ENCODE assay signal across 16 mouse cellular contexts in the genomic region with DNA sequence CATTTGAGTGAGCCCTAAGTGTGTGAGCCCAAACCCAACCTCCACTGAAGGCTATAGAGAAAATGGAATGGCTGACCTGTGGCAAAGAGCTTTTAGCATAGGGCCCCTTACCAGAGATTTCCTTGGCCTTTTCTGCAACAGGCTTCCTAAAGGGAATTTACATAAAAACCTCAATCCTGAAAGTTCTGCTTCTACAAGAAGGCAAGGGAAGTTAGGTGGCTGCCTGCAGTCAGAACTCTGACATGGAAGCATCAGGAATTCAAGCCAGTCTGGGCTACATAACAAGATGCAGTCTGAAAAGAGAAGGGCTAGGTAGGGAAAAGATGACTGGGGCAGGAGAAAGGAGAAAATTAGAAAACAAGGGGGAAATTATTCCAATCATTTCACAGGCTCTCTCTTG. TPM values are rescaled to one million over a fixed set of nuclear protein-coding genes. Genes with fewer than 3 reads are reported as not detected.
A peak's percentile ranks its signal among the peaks of the same experiment; 100 is the strongest.
DNase-seq lines count a peak whose midpoint lies in the region; ATAC-seq and TF ChIP-seq lines count a peak whose summit lies in the region.
"Had no signal": no experiment of that assay in that cellular context is flagged by ENCODE, and none has a peak within 500 bp of the region (broad histone marks: within the 10 kb centered on the region; RNA-seq: fewer than 3 reads in every experiment).

No protein-coding gene starts in this region.

- H3K4me2 ChIP-seq in forebrain, embryonic 15.5 days (replicated peaks), result peak overlapping the region; percentile 89
- peak overlapping the region; percentile 83 for H3K4me2 ChIP-seq in midbrain, embryonic 12.5 days (replicated peaks)
- H3K4me2 ChIP-seq in neural tube, embryonic 13.5 days, result peak overlapping the region; percentile 75

- peak overlapping the region; percentile 52; the same call in 1 of the 2 replicates for H3K4me3 ChIP-seq in forebrain, embryonic 15.5 days
- no peak overlapping the region for H3K4me3 ChIP-seq in forebrain, embryonic 10.5 days
- no peak overlapping the region for H3K4me3 ChIP-seq in layer of hippocampus, adult 2 months
- H3K4me3 ChIP-seq in midbrain, embryonic 12.5 days, result peak overlapping the region; percentile 52; the same call in 1 of the 2 replicates
- no peak overlapping the region for H3K4me3 ChIP-seq in neural tube, embryonic 13.5 days
- H3K4me3 ChIP-seq: liver, embryonic 15.5 days; megakaryocyte, embryonic 14.5 days had no signal

- H3K9ac ChIP-seq in forebrain, embryonic 15.5 days (replicated peaks), result no peak overlapping the region
- H3K9ac ChIP-seq in midbrain, embryonic 12.5 days (replicated peaks), result no peak overlapping the region
- no peak overlapping the region for H3K9ac ChIP-seq in neural tube, embryonic 13.5 days
- H3K9ac ChIP-seq: liver, embryonic 15.5 days; stomach, embryonic 15.5 days had no signal

- no peak for TF ChIP-seq CTCF in layer of hippocampus, adult 2 months (conservative IDR thresholded peaks at IDR 0.05)

- ATAC-seq in forebrain, embryonic 15.5 days (replicated peaks), result no peak
- no peak for ATAC-seq in midbrain, embryonic 12.5 days (ENCODE audit: low FRiP score, low read depth)
- ATAC-seq in neural tube, embryonic 13.5 days (ENCODE audit: low read depth), result no peak
- ATAC-seq: intestine, postnatal 0 days had no signal

- H3K9me3 ChIP-seq in forebrain, embryonic 15.5 days, result no peaks in the 10 kb centered on the region
- no peaks in the 10 kb centered on the region for H3K9me3 ChIP-seq in forebrain, embryonic 10.5 days
- H3K9me3 ChIP-seq in midbrain, embryonic 12.5 days, result no peaks in the 10 kb centered on the region
- no peaks in the 10 kb centered on the region for H3K9me3 ChIP-seq in neural tube, embryonic 13.5 days
- H3K9me3 ChIP-seq: liver, embryonic 15.5 days; stomach, embryonic 15.5 days had no signal

- peaks cover 65% of the 10 kb centered on the region for H3K27me3 ChIP-seq in forebrain, embryonic 15.5 days
- H3K27me3 ChIP-seq in forebrain, embryonic 10.5 days (ENCODE audit: poor library complexity, severe bottlenecking), result peaks cover 82% of the 10 kb centered on the region
- peaks cover 76% of the 10 kb centered on the region for H3K27me3 ChIP-seq in midbrain, embryonic 12.5 days
- peaks cover 81% of the 10 kb centered on the region for H3K27me3 ChIP-seq in neural tube, embryonic 13.5 days

- H3K27ac ChIP-seq in forebrain, embryonic 15.5 days (replicated peaks), result no peak overlapping the region
- no peak overlapping the region for H3K27ac ChIP-seq in forebrain, embryonic 10.5 days
- H3K27ac ChIP-seq in layer of hippocampus, adult 2 months, result peak overlapping the region; percentile 46; the same call in 1 of the 2 replicates
- no peak overlapping the region for H3K27ac ChIP-seq in midbrain, embryonic 12.5 days (replicated peaks)
- H3K27ac ChIP-seq in neural tube, embryonic 13.5 days (replicated peaks), result no peak overlapping the region
- H3K27ac ChIP-seq: gastrocnemius, adult 2 months; liver, embryonic 15.5 days; stomach, embryonic 15.5 days had no signal

- H3K36me3 ChIP-seq in forebrain, embryonic 15.5 days, result no peaks in the 10 kb centered on the region
- H3K36me3 ChIP-seq in forebrain, embryonic 10.5 days (replicated peaks), result no peaks in the 10 kb centered on the region
- no peaks in the 10 kb centered on the region for H3K36me3 ChIP-seq in midbrain, embryonic 12.5 days
- no peaks in the 10 kb centered on the region for H3K36me3 ChIP-seq in neural tube, embryonic 13.5 days
- H3K36me3 ChIP-seq: liver, embryonic 15.5 days; stomach, embryonic 15.5 days had no signal

- no peak for DNase-seq in forebrain, embryonic 10.5 days (ENCODE audit: extremely low spot score, low spot score)
- no peak for DNase-seq in layer of hippocampus, adult 2 months (ENCODE audit: low spot score in 2 of 2)
- DNase-seq in layer of hippocampus, adult 9-10 months (ENCODE audit: low spot score), result no peak
- no peak for DNase-seq in gastrocnemius, adult 8-10 months (ENCODE audit: low spot score in 2 of 2)
- no peak for DNase-seq in spleen, postnatal 36 days (ENCODE audit: low spot score in 2 of 2)
- DNase-seq: B cell, adult 2 months; gastrocnemius, adult 2 months; spleen, adult 18-20 months had no signal

- H3K4me1 ChIP-seq in forebrain, embryonic 15.5 days, result peaks cover 33% of the 10 kb centered on the region
- H3K4me1 ChIP-seq in forebrain, embryonic 10.5 days, result peaks cover 32% of the 10 kb centered on the region
- peaks cover 20% of the 10 kb centered on the region for H3K4me1 ChIP-seq in midbrain, embryonic 12.5 days
- peaks cover 24% of the 10 kb centered on the region for H3K4me1 ChIP-seq in neural tube, embryonic 13.5 days (replicated peaks)

RNA-seq across cellular contexts. Expression of gene Rasgrf1, which starts 1.8 kb away (rescaled TPM):
- polyA plus RNA-seq in forebrain, embryonic 15.5 days (2015; fragmentation: Nextera tagmentation; extraction: Ambion mirVana), result 4.7 and 6.1 TPM in 2 replicates
- polyA plus RNA-seq in forebrain, embryonic 10.5 days (2016; fragmentation: Nextera tagmentation; extraction: Ambion mirVana), result not detected in 2 replicates
- 100 to 1,000 TPM; 480 to 498 TPM for total RNA-seq in layer of hippocampus, adult 2 months (2021)
- 0.20 and 0.27 TPM in 2 replicates for polyA plus RNA-seq in midbrain, embryonic 12.5 days (2016; fragmentation: Nextera tagmentation; extraction: Ambion mirVana)
- polyA plus RNA-seq in neural tube, embryonic 13.5 days (2015; fragmentation: Nextera tagmentation; extraction: Ambion mirVana), result 1.3 and 2.8 TPM in 2 replicates
- total RNA-seq in gastrocnemius, adult 8-10 months (2022), result under 1 TPM in 3 of 4 experiments, not detected in 1; 0.07 to 0.19 (median 0.11) TPM
- total RNA-seq: gastrocnemius, adult 2 months; heart, postnatal 4 days had no signal
- polyA plus RNA-seq: intestine, postnatal 0 days; liver, embryonic 15.5 days had no signal

Comparison
In these comparisons a context has a peak if more than half of its experiments do, and no peak if none do; other contexts are left out.
1. H3K4me3 ChIP-seq: peak in forebrain, embryonic 15.5 days (single experiment) and midbrain, embryonic 12.5 days (single experiment); none in forebrain, embryonic 10.5 days (single experiment), layer of hippocampus, adult 2 months (single experiment) and neural tube, embryonic 13.5 days (single experiment).
2. Peak in every context shown above with its lines, with median percentiles within 50 percentile points of each other: H3K4me2 ChIP-seq.